Mouse (Mus musculus) lung, embryonic 16.5 days (tissue): ENCODE results near the gene Fubp1. TPM values are rescaled to one million over a fixed set of nuclear protein-coding genes. Genes with fewer than 3 reads are reported as not detected.

Source experiments
- polyA plus RNA-seq: library from polyadenylated mRNA; unstranded; fragments of >200 nt; fragmentation: Nextera tagmentation; extraction: Ambion mirVana; gene quantifications from 2 replicates; pipeline ENCODE4 v1.2.1, GENCODE M21; 2015

Gene Fubp1
- polyA plus RNA-seq, 1 experiment from 2014 or later, result 251 TPM

Other genes starting within 250 kb of the Fubp1 start
- gene Gipc2, start 44.2 kb upstream of the Fubp1 start, polyA plus RNA-seq, result 12.3 and 13.4 TPM in 2 replicates
- gene Dnajb4, start 120 bp upstream of the Fubp1 start, polyA plus RNA-seq, result 44.0 and 44.8 TPM in 2 replicates
- 64.1 and 79.2 TPM in 2 replicates for gene Nexn, start 55.9 kb downstream of the Fubp1 start, polyA plus RNA-seq
- 14.7 and 15.7 TPM in 2 replicates for gene Miga1, start 130.0 kb downstream of the Fubp1 start, polyA plus RNA-seq
- 57.6 and 58.4 TPM in 2 replicates for gene Usp33, start 136.1 kb downstream of the Fubp1 start, polyA plus RNA-seq
- gene Zzz3, start 185.1 kb downstream of the Fubp1 start, polyA plus RNA-seq, result 40.3 and 42.3 TPM in 2 replicates